Mouse (Mus musculus) C2C12 (cell line): Measurements from ENCODE around the gene Rfc2.

Experiments
- CTCF ChIP-seq: IDR thresholded peaks from one replicate; pipeline ENCODE4 v1.5.1; 2011; ENCODE audit not compliant: control insufficient read depth, insufficient read depth, insufficient read length
- MAX ChIP-seq: IDR thresholded peaks from one replicate; pipeline ENCODE4 v1.6.1; 2011; ENCODE audit warnings: mild to moderate bottlenecking, control low read depth
- MYOD1 ChIP-seq: IDR thresholded peaks from one replicate; pipeline ENCODE4 v1.6.1; 2011; ENCODE audit warnings: low read depth; ENCODE audit not compliant: control insufficient read depth, insufficient read length
- MYOG ChIP-seq: IDR thresholded peaks from one replicate; pipeline ENCODE4 v1.6.1; 2011; ENCODE audit not compliant: control insufficient read depth, insufficient read length; ENCODE audit errors: extremely low read depth
- USF1 ChIP-seq: IDR thresholded peaks from one replicate; pipeline ENCODE4 v1.6.1; 2011; ENCODE audit warnings: low read depth, mild to moderate bottlenecking, control low read depth, moderate library complexity

GRCm38 (mm10) chr5:134604376-134604775, 23.2 kb downstream of the Rfc2 start:
- TF ChIP-seq MYOD1 (no peak), CTCF (no peak), MYOG (no peak), MAX (no peak), USF1 (no peak)
